Mouse (Mus musculus) layer of hippocampus, postnatal 25 days (tissue): ENCODE measurements around the gene Rbm38. TPM values are rescaled to one million over a fixed set of nuclear protein-coding genes. Genes with fewer than 3 reads are reported as not detected.

Source experiments
- DNase-seq, 2 experiments: peaks; one replicate each; pipeline ENCODE4 v3.0.0; 2022; ENCODE audit warnings: mixed read lengths in 2 of 2, low spot score in 1 of 2; ENCODE audit errors: extremely low spot score in 1 of 2
- total RNA-seq, 2 experiments: library from RNA; stranded (reverse); gene quantifications; 2 replicates each; pipeline ENCODE4 v1.2.3; 2021

Rbm38 gene
- total RNA-seq, 2 experiments from 2014 or later = 3.3 to 5.0 TPM

- no peak for DNase-seq
These were observed 36.1 kb downstream of the Rbm38 start for GRCm38 (mm10) chr2:173056303-173056881.

DNA sequence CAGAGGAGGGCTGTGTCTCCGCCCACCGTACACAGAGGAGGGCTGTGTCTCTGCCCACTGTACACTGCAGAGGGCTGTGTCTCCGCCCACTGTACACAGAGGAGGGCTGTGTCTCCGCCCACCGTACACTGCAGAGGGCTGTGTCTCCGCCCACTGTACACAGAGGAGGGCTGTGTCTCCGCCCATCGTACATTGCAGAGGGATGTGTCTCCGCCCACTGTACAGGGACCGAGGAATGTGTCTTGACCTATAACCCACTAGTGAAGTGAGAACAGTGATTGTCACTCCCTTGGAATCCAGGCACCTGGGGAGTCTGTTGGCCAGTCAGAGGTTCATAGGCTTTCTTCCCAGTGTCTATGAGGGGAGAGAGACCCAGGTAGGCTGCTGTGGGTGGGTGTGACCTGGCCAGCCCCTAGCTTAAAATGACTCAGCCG is 36.6 kb downstream of the Rbm38 start:
- no peak for DNase-seq

- no peak for DNase-seq
These were observed 37.3 kb downstream of the Rbm38 start for GRCm38 (mm10) chr2:173057623-173058022.

- no peak for DNase-seq
These were observed 38.0 kb downstream of the Rbm38 start for GRCm38 (mm10) chr2:173058263-173058662.

GRCm38 (mm10) chr2:173060450-173060849 is 40.2 kb downstream of the Rbm38 start:
- DNase-seq = no peak

- DNase-seq = no peak
These were observed 41.4 kb downstream of the Rbm38 start for GRCm38 (mm10) chr2:173061443-173062351.

- no peak for DNase-seq
These were observed 42.9 kb downstream of the Rbm38 start for GRCm38 (mm10) chr2:173063219-173063618.

DNA sequence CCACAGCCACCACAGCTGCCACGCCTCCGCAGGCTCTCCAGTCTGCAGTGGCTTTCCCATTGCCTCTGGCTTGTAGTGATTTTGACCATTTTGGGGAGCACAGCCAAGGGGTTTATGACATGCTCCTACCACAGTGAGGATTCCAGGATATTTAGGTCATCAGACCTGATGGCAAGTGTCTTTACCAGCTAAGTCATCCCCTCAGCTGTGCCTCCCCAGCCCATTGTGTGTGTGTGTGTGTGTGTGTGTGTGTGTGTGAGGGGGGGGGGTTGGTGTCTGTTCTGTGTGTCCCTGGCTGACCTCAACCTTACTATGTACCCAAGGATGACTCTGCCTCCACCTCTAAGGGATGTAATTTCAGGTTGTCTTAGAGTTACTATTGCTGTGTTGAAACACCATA is 44.6 kb downstream of the Rbm38 start:
- no peak for DNase-seq

DNA sequence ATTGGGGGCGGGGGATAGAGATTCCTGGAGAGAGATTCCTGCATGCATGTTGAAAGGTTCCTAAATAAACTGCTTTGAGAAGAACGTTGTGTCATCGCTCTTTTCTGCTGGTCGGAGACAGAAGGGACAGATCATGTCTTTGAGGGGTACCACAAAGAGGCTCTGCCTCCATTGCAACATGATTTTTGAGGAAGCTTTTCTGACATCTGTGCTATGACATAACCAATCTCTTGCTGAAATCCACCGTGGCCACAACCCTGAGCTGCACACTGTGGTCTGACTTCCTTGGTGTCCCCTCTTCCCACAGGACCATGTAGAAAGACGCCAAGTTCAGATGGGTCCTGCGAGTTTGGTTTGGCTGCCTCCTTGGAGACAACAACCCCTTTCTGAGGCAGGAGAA is 52.6 kb downstream of the Rbm38 start:
- DNase-seq = no peak

DNA sequence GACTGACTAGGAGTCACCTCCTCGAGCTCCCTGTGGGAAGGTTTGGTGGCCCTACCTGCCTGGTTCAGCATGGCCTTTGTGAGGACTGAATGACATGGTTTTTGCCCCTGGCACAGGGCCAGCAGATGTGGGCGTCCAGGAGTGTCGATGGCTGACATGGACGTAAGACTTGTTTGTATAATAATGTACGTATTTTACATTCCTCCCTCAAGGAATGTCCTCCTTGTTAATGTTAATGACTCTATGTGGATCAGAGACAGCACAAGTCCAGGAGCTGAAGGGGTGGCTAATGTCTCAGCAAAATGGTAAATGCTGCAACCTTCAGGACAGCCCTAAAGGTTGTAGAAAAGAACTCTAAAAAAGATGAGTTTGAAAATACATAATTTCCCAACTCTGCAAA is 53.4 kb downstream of the Rbm38 start:
- no peak for DNase-seq

- no peak for DNase-seq
These were observed 56.6 kb downstream of the Rbm38 start for GRCm38 (mm10) chr2:173076921-173077320.

- no peak for DNase-seq
These were observed 59.7 kb downstream of the Rbm38 start for GRCm38 (mm10) chr2:173079766-173080549.

- peak; percentile 59 to 79 for DNase-seq
These were observed 60.5 kb downstream of the Rbm38 start for GRCm38 (mm10) chr2:173080785-173081241.

DNA sequence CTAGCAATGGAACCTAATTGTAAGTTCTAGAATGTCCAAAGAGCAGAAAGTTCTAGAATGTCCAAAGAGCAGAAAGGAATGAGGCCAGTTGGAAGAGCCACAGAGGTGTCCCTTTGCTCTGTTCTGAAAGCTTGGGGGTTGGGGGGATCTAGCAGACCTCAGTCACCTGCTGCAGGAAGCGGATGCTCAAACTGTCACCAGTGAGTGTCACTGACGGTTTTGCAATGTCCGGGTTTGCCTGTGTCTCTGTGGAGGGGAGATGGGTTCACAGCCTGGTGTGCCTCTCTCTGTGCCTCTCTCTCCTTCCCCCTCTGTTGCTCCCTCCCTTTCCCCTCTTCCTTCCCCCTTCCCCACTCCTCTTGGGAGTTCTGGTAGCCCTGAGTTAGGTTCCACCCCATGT is 62.4 kb downstream of the Rbm38 start:
- DNase-seq = no peak

DNA sequence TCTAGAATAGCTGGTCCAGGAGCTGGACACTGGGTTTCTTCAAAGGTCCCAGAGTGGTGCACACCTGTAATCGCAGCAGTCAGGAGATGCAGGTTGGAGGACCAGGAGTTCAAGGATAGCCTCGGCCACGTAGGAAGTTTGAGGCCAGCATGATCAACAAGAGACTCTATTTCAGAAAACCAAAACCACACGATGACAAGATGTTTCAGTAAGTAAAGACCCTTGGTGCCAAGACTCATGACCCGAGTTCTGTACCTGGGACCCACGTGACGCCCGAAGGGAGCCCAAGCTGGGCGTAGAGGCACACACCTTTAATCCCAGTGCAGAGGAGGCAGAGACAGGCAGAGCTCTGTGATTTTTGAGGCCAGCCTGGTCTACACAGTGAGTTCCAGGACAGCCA is 62.8 kb downstream of the Rbm38 start:
- DNase-seq = no peak

GRCm38 (mm10) chr2:173083712-173084475 is 63.6 kb downstream of the Rbm38 start:
- no peak for DNase-seq
